Mouse (Mus musculus) thymus, adult 2 months (tissue): ENCODE results near the gene Ankrd34a. TPM values are rescaled to one million over a fixed set of nuclear protein-coding genes. Genes with fewer than 3 reads are reported as not detected.
"Not testable (repeated sequence)": the region's sequence is repeated elsewhere in the genome, so short reads cannot be mapped to it uniquely, and the experiment has no call there.

ENCODE experiments used
- DNase-seq: peaks from one replicate; pipeline ENCODE4 v3.0.0; 2021
- H3K27ac ChIP-seq: fragments of 200-500 bp; 2 replicates; pipeline ENCODE4 v1.5.1; 2012; ENCODE audit warnings: low read length, control low read depth; ENCODE audit not compliant: control insufficient read depth, insufficient read depth
- H3K27me3 ChIP-seq: fragments of 200-500 bp; 2 replicates; pipeline ENCODE4 v1.6.1; 2012; ENCODE audit warnings: mild to moderate bottlenecking, low read length, moderate library complexity, mixed read lengths; ENCODE audit not compliant: control insufficient read depth, insufficient read depth
- H3K36me3 ChIP-seq: fragments of 200-500 bp; 2 replicates; pipeline ENCODE4 v1.6.1; 2012; ENCODE audit warnings: mild to moderate bottlenecking, low read length, moderate library complexity; ENCODE audit not compliant: control insufficient read depth, insufficient read depth
- H3K4me1 ChIP-seq: fragments of 200-500 bp; replicated peaks from 2 replicates; pipeline ENCODE4 v1.6.1; 2012; ENCODE audit warnings: low read length; ENCODE audit not compliant: control insufficient read depth, insufficient read depth
- H3K4me3 ChIP-seq: fragments of 200-500 bp; 2 replicates; pipeline ENCODE4 v1.5.1; 2012; ENCODE audit warnings: mild to moderate bottlenecking, low read length, control low read depth, moderate library complexity; ENCODE audit not compliant: control insufficient read depth, insufficient read depth
- CTCF ChIP-seq: fragments of 200-500 bp; IDR thresholded peaks from 2 replicates; pipeline ENCODE4 v1.5.1; 2012; ENCODE audit warnings: mild to moderate bottlenecking, control low read depth, low read length, moderate library complexity, borderline replicate concordance; ENCODE audit not compliant: control insufficient read depth, poor library complexity, insufficient read depth; ENCODE audit errors: extremely low read depth
- POLR2A ChIP-seq: fragments of 200-500 bp; IDR thresholded peaks from 2 replicates; pipeline ENCODE4 v1.6.1; 2012; ENCODE audit warnings: mild to moderate bottlenecking, low read length, control low read depth, moderate library complexity; ENCODE audit not compliant: control insufficient read depth, poor library complexity, insufficient read depth; ENCODE audit errors: extremely low read depth
- WGBS: fragments of 180-500 bp; shearing (Covaris S2); methylation state at CpG from one replicate; pipeline ENCODE4 v1.1.7; 2018; 5-methylcytosine and 5-hydroxymethylcytosine counted together
- polyA plus RNA-seq: library from polyadenylated mRNA; depleted of rRNA; stranded (reverse); fragments of >200 nt; gene quantifications from 2 replicates; pipeline ENCODE4 v1.2.3, GENCODE M21; 2012

Gene Ankrd34a
- polyA plus RNA-seq, 1 experiment = 0.49 TPM

GRCm38 (mm10) chr3:96601941-96602703 is 5.7 kb downstream of the Ankrd34a start:
- peaks cover 21% of the 10 kb centered on the region; the same call in 1 of the 2 replicates for H3K27me3 ChIP-seq
- TF ChIP-seq POLR2A (no peak), CTCF (no peak)
- H3K4me1 ChIP-seq = peaks cover 18% of the 10 kb centered on the region
- no peak overlapping the region for H3K4me3 ChIP-seq
- no peaks in the 10 kb centered on the region for H3K36me3 ChIP-seq
- H3K27ac ChIP-seq = no peak overlapping the region
- DNase-seq = no peak
- 74% methylated on average over 10 of the region's 10 CpGs for WGBS

- WGBS = 77% methylated on average over 5 of the region's 5 CpGs
- DNase-seq = no peak
- TF ChIP-seq POLR2A = no peak
- no peak for TF ChIP-seq CTCF
- peaks cover 13% of the 10 kb centered on the region for H3K4me1 ChIP-seq
- no peak overlapping the region for H3K27ac ChIP-seq
- H3K27me3 ChIP-seq = peaks cover 16% of the 10 kb centered on the region; the same call in 1 of the 2 replicates
- H3K4me3 ChIP-seq = no peak overlapping the region
- H3K36me3 ChIP-seq = no peaks in the 10 kb centered on the region
Measured at GRCm38 (mm10) chr3:96602704-96603084, 6.3 kb downstream of the Ankrd34a start.

- Histone ChIP-seq H3K27ac (no peak overlapping the region), H3K4me1 (peaks cover 7% of the 10 kb centered on the region), H3K36me3 (no peaks in the 10 kb centered on the region), H3K27me3 (peaks cover 12% of the 10 kb centered on the region; the same call in 1 of the 2 replicates), H3K4me3 (no peak overlapping the region)
- 91% methylated on average over 5 of the region's 5 CpGs for WGBS
- DNase-seq = no peak
- TF ChIP-seq POLR2A = no peak
- TF ChIP-seq CTCF = no peak
Measured at GRCm38 (mm10) chr3:96603311-96603710, 6.9 kb downstream of the Ankrd34a start.

GRCm38 (mm10) chr3:96606007-96606406 is 9.6 kb downstream of the Ankrd34a start:
- WGBS = 91% methylated on average over 4 of the region's 4 CpGs
- H3K27me3 ChIP-seq, H3K27ac ChIP-seq, H3K4me3 ChIP-seq, H3K4me1 ChIP-seq, H3K36me3 ChIP-seq, DNase-seq: not testable (repeated sequence)

GRCm38 (mm10) chr3:96606618-96607017 is 10.2 kb downstream of the Ankrd34a start:
- Histone ChIP-seq H3K36me3 (no peaks in the 10 kb centered on the region), H3K4me3 (no peak overlapping the region), H3K27me3 (no peaks in the 10 kb centered on the region; the same call in 1 of the 2 replicates), H3K4me1 (no peaks in the 10 kb centered on the region), H3K27ac (no peak overlapping the region)
- 95% methylated on average over 4 of the region's 4 CpGs for WGBS
- DNase-seq = no peak
- TF ChIP-seq POLR2A (no peak), CTCF (no peak)

GRCm38 (mm10) chr3:96617941-96618340 is 21.5 kb downstream of the Ankrd34a start:
- no peak overlapping the region for H3K27ac ChIP-seq
- WGBS = 96% methylated on average over 3 of the region's 3 CpGs
- DNase-seq = no peak
- H3K4me1 ChIP-seq = no peaks in the 10 kb centered on the region
- H3K4me3 ChIP-seq = no peak overlapping the region
- TF ChIP-seq CTCF (no peak), POLR2A (no peak)
- no peaks in the 10 kb centered on the region for H3K27me3 ChIP-seq
- no peaks in the 10 kb centered on the region; the same call in 1 of the 2 replicates for H3K36me3 ChIP-seq

- WGBS = 97% methylated on average over 4 of the region's 4 CpGs
- TF ChIP-seq POLR2A (no peak), CTCF (no peak)
- Histone ChIP-seq H3K4me1 (no peaks in the 10 kb centered on the region), H3K27ac (no peak overlapping the region), H3K36me3 (no peaks in the 10 kb centered on the region; the same call in 1 of the 2 replicates), H3K27me3 (no peaks in the 10 kb centered on the region), H3K4me3 (no peak overlapping the region)
- DNase-seq = no peak
Measured at GRCm38 (mm10) chr3:96623201-96623600, 26.8 kb downstream of the Ankrd34a start.
